Mouse (Mus musculus): ENCODE results near the gene Adat2. TPM values are rescaled to one million over a fixed set of nuclear protein-coding genes. Genes with fewer than 3 reads are reported as not detected.

The Adat2 gene
- polyA plus RNA-seq, 1 experiment: 7.5 TPM

DNA sequence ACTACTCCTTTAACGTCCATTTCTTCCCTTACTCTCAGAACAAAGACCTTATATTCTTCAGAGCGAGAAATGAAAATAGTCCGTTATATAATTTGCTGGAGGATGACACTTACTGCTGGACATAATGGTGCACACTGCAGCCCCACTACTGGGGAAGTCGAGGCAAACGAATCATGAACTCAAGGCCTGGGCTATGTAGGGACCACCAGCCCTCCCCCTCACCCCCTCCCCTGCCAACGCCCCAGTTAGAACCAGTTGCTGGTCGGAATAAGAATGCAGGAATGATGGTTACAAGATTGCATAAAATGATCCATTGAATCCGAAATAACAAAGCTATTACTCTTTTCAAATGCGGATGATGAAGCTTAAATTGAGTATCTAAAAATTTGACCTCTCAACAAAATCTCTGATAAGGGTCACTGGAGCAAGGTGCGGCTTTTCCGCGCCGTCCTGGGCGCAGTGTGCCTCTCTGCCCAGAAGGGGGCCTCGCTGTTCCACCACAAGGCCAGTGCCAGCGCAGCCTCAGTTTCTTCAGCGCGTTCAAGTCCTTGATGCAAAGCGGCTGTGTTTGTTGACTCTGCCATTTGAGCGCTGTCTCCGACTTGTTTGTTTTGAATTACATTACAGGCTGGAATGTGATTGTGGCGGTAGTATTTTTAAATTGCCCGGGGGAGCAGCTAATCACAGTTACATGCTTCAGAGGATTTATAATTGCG is 11.8 kb downstream of the Adat2 start:
- peak; percentile 94 for TF ChIP-seq CTCF (IDR thresholded peaks at IDR 0.05; ENCODE audit: control insufficient read depth, insufficient read depth, insufficient read length)
- no peak for TF ChIP-seq USF1 (IDR thresholded peaks at IDR 0.05; ENCODE audit: low read depth)
- peaks cover 14% of the 10 kb centered on the region for H3K36me3 ChIP-seq (ENCODE audit: control insufficient read depth, insufficient read depth)
- H3K79me2 ChIP-seq (ENCODE audit: control insufficient read depth, insufficient read depth): no peaks in the 10 kb centered on the region
- no peaks in the 10 kb centered on the region for H3K79me3 ChIP-seq (ENCODE audit: low read depth)
- no peaks in the 10 kb centered on the region for H3K27me3 ChIP-seq (ENCODE audit: control insufficient read depth, insufficient read depth, insufficient read length)
- no peak overlapping the region for H3K4me3 ChIP-seq (ENCODE audit: insufficient read depth, poor library complexity, severe bottlenecking)
- H3ac ChIP-seq (ENCODE audit: control insufficient read depth, insufficient read length, low read depth): no peak overlapping the region

DNA sequence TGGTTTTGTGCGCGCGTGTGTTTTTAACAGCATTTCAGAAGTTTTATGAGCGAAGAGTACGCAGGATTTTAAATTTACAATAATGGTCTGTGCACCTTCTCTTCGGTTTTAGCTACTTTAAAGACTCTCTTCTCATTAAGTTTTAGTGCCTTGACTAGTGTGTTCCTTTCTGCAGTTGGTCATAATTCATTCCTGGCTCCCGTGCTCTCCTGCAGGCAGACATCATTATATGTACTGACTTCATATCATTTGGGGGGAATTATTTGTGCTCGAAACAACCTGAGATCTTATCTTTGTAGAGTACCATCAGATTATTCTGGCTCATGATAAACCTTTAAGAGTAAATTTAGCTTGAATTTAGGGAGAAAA is 12.4 kb downstream of the Adat2 start:
- no peak overlapping the region for H3ac ChIP-seq (ENCODE audit: control insufficient read depth, insufficient read length, low read depth)
- H3K36me3 ChIP-seq (ENCODE audit: control insufficient read depth, insufficient read depth): peaks cover 14% of the 10 kb centered on the region
- no peak overlapping the region for H3K4me3 ChIP-seq (ENCODE audit: insufficient read depth, poor library complexity, severe bottlenecking)
- no peaks in the 10 kb centered on the region for H3K27me3 ChIP-seq (ENCODE audit: control insufficient read depth, insufficient read depth, insufficient read length)
- no peaks in the 10 kb centered on the region for H3K79me2 ChIP-seq (ENCODE audit: control insufficient read depth, insufficient read depth)
- no peak for TF ChIP-seq MYOG (IDR thresholded peaks at IDR 0.05; ENCODE audit: control insufficient read depth, extremely low read depth, insufficient read length)
- no peak for TF ChIP-seq MYOD1 (IDR thresholded peaks at IDR 0.05; ENCODE audit: control insufficient read depth, insufficient read length, low read depth)
- no peak for TF ChIP-seq USF1 (IDR thresholded peaks at IDR 0.05; ENCODE audit: low read depth)
- no peak for TF ChIP-seq CEBPB (IDR thresholded peaks at IDR 0.05; ENCODE audit: low read depth)
- no peak for TF ChIP-seq CTCF (IDR thresholded peaks at IDR 0.05; ENCODE audit: control insufficient read depth, insufficient read depth, insufficient read length)
- TF ChIP-seq MAX (IDR thresholded peaks at IDR 0.05): no peak
- TF ChIP-seq FOSL1 (IDR thresholded peaks at IDR 0.05; ENCODE audit: insufficient read depth, low read length, poor library complexity, severe bottlenecking): no peak
- H3K79me3 ChIP-seq (ENCODE audit: low read depth): no peaks in the 10 kb centered on the region

DNA sequence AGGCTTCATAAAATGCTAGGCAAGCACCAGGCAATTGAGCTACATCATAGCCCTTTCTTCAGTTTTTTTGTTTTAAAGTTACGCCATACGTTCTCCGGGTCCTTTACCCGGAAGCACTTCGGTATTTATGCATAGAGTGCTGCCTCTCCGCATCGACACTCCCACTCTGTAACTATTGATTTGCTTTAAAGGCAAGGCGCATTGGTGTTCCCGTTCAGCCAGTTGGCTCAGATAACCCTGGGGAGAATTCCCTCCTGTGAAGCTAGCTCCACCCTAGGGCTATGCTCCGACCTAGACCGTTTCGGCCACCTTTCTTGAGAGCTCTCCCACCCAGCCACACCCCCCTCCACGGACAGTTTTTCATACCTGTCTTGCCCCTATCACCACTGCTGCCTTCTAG is 13.7 kb downstream of the Adat2 start:
- no peaks in the 10 kb centered on the region for H3K79me3 ChIP-seq (ENCODE audit: low read depth)
- no peak overlapping the region for H3K4me3 ChIP-seq (ENCODE audit: insufficient read depth, poor library complexity, severe bottlenecking)
- H3K27me3 ChIP-seq (ENCODE audit: control insufficient read depth, insufficient read depth, insufficient read length): no peaks in the 10 kb centered on the region
- no peaks in the 10 kb centered on the region for H3K79me2 ChIP-seq (ENCODE audit: control insufficient read depth, insufficient read depth)
- TF ChIP-seq MAX (IDR thresholded peaks at IDR 0.05) (no peak), MYOD1 (IDR thresholded peaks at IDR 0.05; ENCODE audit: control insufficient read depth, insufficient read length, low read depth) (no peak), CTCF (IDR thresholded peaks at IDR 0.05; ENCODE audit: control insufficient read depth, insufficient read depth, insufficient read length) (no peak), USF1 (IDR thresholded peaks at IDR 0.05; ENCODE audit: low read depth) (no peak), MYOG (IDR thresholded peaks at IDR 0.05; ENCODE audit: control insufficient read depth, extremely low read depth, insufficient read length) (no peak), CEBPB (IDR thresholded peaks at IDR 0.05; ENCODE audit: low read depth) (no peak), FOSL1 (IDR thresholded peaks at IDR 0.05; ENCODE audit: insufficient read depth, low read length, poor library complexity, severe bottlenecking) (no peak)
- H3K36me3 ChIP-seq (ENCODE audit: control insufficient read depth, insufficient read depth): peaks cover 14% of the 10 kb centered on the region
- no peak overlapping the region for H3ac ChIP-seq (ENCODE audit: control insufficient read depth, insufficient read length, low read depth)

DNA sequence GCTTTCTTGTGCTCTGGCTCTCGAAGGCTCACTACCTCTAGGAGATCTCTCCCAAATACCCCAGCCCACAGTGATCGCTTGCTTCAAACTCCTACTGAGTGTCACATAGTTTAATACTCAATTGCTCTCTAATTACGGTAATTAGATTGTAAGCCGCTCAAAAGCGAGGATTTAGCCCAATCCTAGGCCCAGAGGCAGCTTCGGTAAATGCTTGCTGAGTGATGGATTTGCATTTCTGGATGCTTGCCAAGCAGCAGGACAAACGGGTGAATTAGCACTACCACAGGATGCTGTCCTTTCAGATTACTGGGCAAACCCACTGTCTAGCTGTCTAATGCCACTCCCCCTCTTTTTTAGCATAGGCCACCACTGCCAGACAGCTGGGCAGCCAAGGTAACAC is 17.1 kb downstream of the Adat2 start:
- TF ChIP-seq MYOG (IDR thresholded peaks at IDR 0.05; ENCODE audit: control insufficient read depth, extremely low read depth, insufficient read length): no peak
- no peak for TF ChIP-seq FOSL1 (IDR thresholded peaks at IDR 0.05; ENCODE audit: insufficient read depth, low read length, poor library complexity, severe bottlenecking)
- no peak for TF ChIP-seq MYOD1 (IDR thresholded peaks at IDR 0.05; ENCODE audit: control insufficient read depth, insufficient read length, low read depth)
- TF ChIP-seq CTCF (IDR thresholded peaks at IDR 0.05; ENCODE audit: control insufficient read depth, insufficient read depth, insufficient read length): no peak
- no peak for TF ChIP-seq USF1 (IDR thresholded peaks at IDR 0.05; ENCODE audit: low read depth)
- no peak for TF ChIP-seq MAX (IDR thresholded peaks at IDR 0.05)
- TF ChIP-seq CEBPB (IDR thresholded peaks at IDR 0.05; ENCODE audit: low read depth): no peak
- Histone ChIP-seq H3K79me2 (ENCODE audit: control insufficient read depth, insufficient read depth) (no peaks in the 10 kb centered on the region), H3K36me3 (ENCODE audit: control insufficient read depth, insufficient read depth) (no peaks in the 10 kb centered on the region), H3ac (ENCODE audit: control insufficient read depth, insufficient read length, low read depth) (no peak overlapping the region), H3K27me3 (ENCODE audit: control insufficient read depth, insufficient read depth, insufficient read length) (no peaks in the 10 kb centered on the region), H3K4me3 (ENCODE audit: insufficient read depth, poor library complexity, severe bottlenecking) (no peak overlapping the region), H3K79me3 (ENCODE audit: low read depth) (no peaks in the 10 kb centered on the region)

DNA sequence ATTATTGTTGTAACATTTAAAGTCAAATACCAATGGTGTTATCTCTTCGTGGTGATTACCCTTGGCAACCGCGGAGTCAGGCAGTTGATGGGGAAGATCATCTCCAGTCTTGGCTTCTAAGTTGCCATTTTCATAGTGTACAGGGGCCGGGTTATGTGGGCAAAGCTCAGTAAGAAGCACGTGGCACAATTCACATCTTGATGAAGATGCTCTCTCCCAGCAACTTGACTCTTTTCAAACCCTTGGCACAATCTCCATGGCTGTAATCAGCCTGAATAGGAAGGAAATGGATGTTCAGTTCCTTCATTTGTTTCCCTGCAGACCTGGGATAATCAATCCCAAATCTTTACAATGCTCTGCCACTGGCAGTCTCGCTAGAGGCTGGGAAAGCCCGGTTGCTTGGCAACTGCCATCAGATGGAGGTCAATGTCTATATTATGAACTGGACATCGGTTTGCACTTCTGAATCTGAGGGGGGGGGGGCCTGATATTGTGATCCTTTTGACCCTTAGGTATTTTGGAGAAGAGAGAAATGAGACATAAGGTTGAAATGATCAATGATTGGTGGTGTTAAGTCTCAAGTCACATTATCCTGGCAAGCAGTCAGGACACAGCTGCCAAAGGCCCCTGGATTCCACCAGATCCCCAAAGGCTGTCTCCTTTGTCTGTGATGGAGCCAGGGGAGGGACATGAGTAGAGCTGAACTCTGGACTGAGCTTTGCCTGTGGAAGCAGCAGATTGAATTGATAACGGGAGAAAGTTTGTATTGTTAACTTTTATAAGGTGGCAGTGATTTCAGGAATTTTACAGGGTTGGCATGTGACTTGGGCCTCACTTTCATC is 18.2 kb downstream of the Adat2 start:
- H3K79me2 ChIP-seq (ENCODE audit: control insufficient read depth, insufficient read depth): no peaks in the 10 kb centered on the region
- no peaks in the 10 kb centered on the region for H3K79me3 ChIP-seq (ENCODE audit: low read depth)
- no peak overlapping the region for H3ac ChIP-seq (ENCODE audit: control insufficient read depth, insufficient read length, low read depth)
- TF ChIP-seq MYOG (IDR thresholded peaks at IDR 0.05; ENCODE audit: control insufficient read depth, extremely low read depth, insufficient read length) (no peak), CTCF (IDR thresholded peaks at IDR 0.05; ENCODE audit: control insufficient read depth, insufficient read depth, insufficient read length) (no peak), MAX (IDR thresholded peaks at IDR 0.05) (no peak), USF1 (IDR thresholded peaks at IDR 0.05; ENCODE audit: low read depth) (no peak), MYOD1 (IDR thresholded peaks at IDR 0.05; ENCODE audit: control insufficient read depth, insufficient read length, low read depth) (no peak)
- no peak overlapping the region for H3K4me3 ChIP-seq (ENCODE audit: insufficient read depth, poor library complexity, severe bottlenecking)
- no peaks in the 10 kb centered on the region for H3K36me3 ChIP-seq (ENCODE audit: control insufficient read depth, insufficient read depth)
- H3K27me3 ChIP-seq (ENCODE audit: control insufficient read depth, insufficient read depth, insufficient read length): no peaks in the 10 kb centered on the region

Measured in C2C12 (cell line).